ENCODE assay signal across 16 mouse cellular contexts in genomic region chr4:129415892-129416291, GRCm38 (mm10). TPM values are rescaled to one million over a fixed set of nuclear protein-coding genes. Genes with fewer than 3 reads are reported as not detected.
DNase-seq lines count a peak whose midpoint lies in the region; ATAC-seq and TF ChIP-seq lines count a peak whose summit lies in the region.
"Had no signal": no experiment of that assay in that cellular context is flagged by ENCODE, and none has a peak within 500 bp of the region (broad histone marks: within the 10 kb centered on the region; RNA-seq: fewer than 3 reads in every experiment).

No protein-coding gene starts in this region.

- no peak overlapping the region for H3K9ac ChIP-seq in lung, embryonic 14.5 days
- no peak overlapping the region for H3K9ac ChIP-seq in liver, postnatal 0 days (replicated peaks)
- H3K9ac ChIP-seq: limb, embryonic 12.5 days; midbrain, embryonic 13.5 days had no signal

- H3K27me3 ChIP-seq in lung, embryonic 14.5 days (ENCODE audit: insufficient read depth, low read length), result no peaks in the 10 kb centered on the region
- no peaks in the 10 kb centered on the region for H3K27me3 ChIP-seq in liver, postnatal 0 days (ENCODE audit: insufficient read depth, low read length)
- H3K27me3 ChIP-seq: limb, embryonic 12.5 days; midbrain, embryonic 13.5 days had no signal

- 89% methylated on average over 5 of the region's 5 CpGs for WGBS in lung, embryonic 14.5 days
- 83% methylated on average over 5 of the region's 5 CpGs for WGBS in liver, postnatal 0 days (ENCODE audit: insufficient replicate concordance)

- TF ChIP-seq EP300 in liver, postnatal 0 days (IDR thresholded peaks at IDR 0.05; ENCODE audit: low read depth), result no peak

- H3K4me1 ChIP-seq in lung, embryonic 14.5 days (ENCODE audit: insufficient read depth), result no peaks in the 10 kb centered on the region
- peaks cover 7% of the 10 kb centered on the region; the same call in 1 of the 2 replicates for H3K4me1 ChIP-seq in embryonic fibroblast, embryonic 13.5 days (ENCODE audit: control insufficient read depth, insufficient read depth, low read length)
- H3K4me1 ChIP-seq in liver, postnatal 0 days (ENCODE audit: insufficient read depth), result no peaks in the 10 kb centered on the region
- H3K4me1 ChIP-seq: limb, embryonic 12.5 days; midbrain, embryonic 13.5 days had no signal

- no peak for TF ChIP-seq POLR2A in embryonic fibroblast, embryonic 13.5 days (IDR thresholded peaks at IDR 0.05; ENCODE audit: low read depth, low read length)

- no peaks in the 10 kb centered on the region for H3K9me3 ChIP-seq in lung, embryonic 14.5 days (ENCODE audit: low read depth, low read length)
- H3K9me3 ChIP-seq in liver, postnatal 0 days (ENCODE audit: low read length), result 0 out of 2 replicates have a peak, but pooled peaks cover 2% of the 10 kb centered on the region
- H3K9me3 ChIP-seq: limb, embryonic 12.5 days; midbrain, embryonic 13.5 days had no signal

- DNase-seq in lung, embryonic 14.5 days, result no peak
- DNase-seq in lung, postnatal 10 days, result no peak
- DNase-seq in MEL-GATA-1-ER (ENCODE audit: extremely low read depth, low read depth), result peak; percentile 10
- DNase-seq in liver, postnatal 0 days, result no peak
- no peak for DNase-seq in natural killer cell, adult 2 months (ENCODE audit: low spot score in 2 of 2)
- no peak for DNase-seq in embryo, embryonic 10.5 days (ENCODE audit: low spot score)
- DNase-seq: cerebellum, adult 9-11 months; heart, postnatal 14 days; kidney, postnatal 14 days; layer of hippocampus, postnatal 36 days; lung, postnatal 36 days; right cerebral cortex, postnatal 4 days had no signal

- TF ChIP-seq CTCF in lung, embryonic 14.5 days (IDR thresholded peaks at IDR 0.05; ENCODE audit: low read depth), result peak; percentile 24; the same call in 1 of the 2 replicates
- no peak for TF ChIP-seq CTCF in embryonic fibroblast, embryonic 13.5 days (IDR thresholded peaks at IDR 0.05; ENCODE audit: borderline replicate concordance, insufficient read depth, low read length)
- TF ChIP-seq CTCF in liver, postnatal 0 days (IDR thresholded peaks at IDR 0.05; ENCODE audit: low read depth), result peak; percentile 43

- no peak overlapping the region for H3K27ac ChIP-seq in lung, embryonic 14.5 days (ENCODE audit: low read depth)
- H3K27ac ChIP-seq in embryonic fibroblast, embryonic 13.5 days (ENCODE audit: insufficient read depth, low read length), result peak overlapping the region; percentile 48
- no peak overlapping the region for H3K27ac ChIP-seq in liver, postnatal 0 days (ENCODE audit: low read depth)
- H3K27ac ChIP-seq: limb, embryonic 12.5 days; midbrain, embryonic 13.5 days had no signal

- H3K4me2 ChIP-seq in lung, embryonic 14.5 days, result no peak overlapping the region
- H3K4me2 ChIP-seq in liver, postnatal 0 days (ENCODE audit: low read depth, low read length), result no peak overlapping the region
- H3K4me2 ChIP-seq: limb, embryonic 12.5 days; midbrain, embryonic 13.5 days had no signal

- no peak overlapping the region for H3K4me3 ChIP-seq in lung, embryonic 14.5 days (ENCODE audit: low read depth, low read length)
- H3K4me3 ChIP-seq in embryonic fibroblast, embryonic 13.5 days (ENCODE audit: insufficient read depth, low read length), result no peak overlapping the region
- no peak overlapping the region for H3K4me3 ChIP-seq in liver, postnatal 0 days (ENCODE audit: low read depth, low read length)
- H3K4me3 ChIP-seq: limb, embryonic 12.5 days; midbrain, embryonic 13.5 days had no signal

- no peaks in the 10 kb centered on the region for H3K36me3 ChIP-seq in lung, embryonic 14.5 days (ENCODE audit: insufficient read depth)
- H3K36me3 ChIP-seq in liver, postnatal 0 days (replicated peaks; ENCODE audit: insufficient read depth, low read length), result no peaks in the 10 kb centered on the region
- H3K36me3 ChIP-seq: limb, embryonic 12.5 days; midbrain, embryonic 13.5 days had no signal

- ATAC-seq in lung, embryonic 14.5 days (ENCODE audit: insufficient read depth), result no peak
- no peak for ATAC-seq in liver, postnatal 0 days
- no peak for ATAC-seq in granulocyte monocyte progenitor cell, adult 5-6 weeks (replicated peaks; ENCODE audit: poor library complexity, severe bottlenecking)
- ATAC-seq: midbrain, embryonic 13.5 days had no signal

RNA-seq across cellular contexts. Expression of gene Zbtb8b, which starts 24.8 kb away (rescaled TPM):
- 1.3 and 2.8 TPM in 2 replicates for polyA plus RNA-seq in lung, embryonic 14.5 days (2014; fragmentation: Nextera tagmentation; extraction: Ambion mirVana)
- polyA plus RNA-seq in embryonic fibroblast, embryonic 13.5 days (2011; ENCODE audit: insufficient read length, low read depth, missing spikeins), result not detected in 2 replicates
- 0.40 and 0.55 TPM in 2 replicates for polyA plus RNA-seq in liver, postnatal 0 days (2015; fragmentation: Nextera tagmentation; extraction: Ambion mirVana)
- not detected in 2 replicates for total RNA-seq in granulocyte monocyte progenitor cell, adult 5-6 weeks (2014; fragmentation: Nextera tagmentation)
- not detected in 2 replicates for total RNA-seq in granulocyte monocyte progenitor cell, adult 5-6 weeks (2017)

RNA-seq across cellular contexts. Expression of gene Zbtb8a, which starts 38.0 kb away (rescaled TPM):
- polyA plus RNA-seq in lung, embryonic 14.5 days (2014; fragmentation: Nextera tagmentation; extraction: Ambion mirVana), result 14.7 and 16.2 TPM in 2 replicates
- polyA plus RNA-seq in embryonic fibroblast, embryonic 13.5 days (2011; ENCODE audit: insufficient read length, low read depth, missing spikeins), result 5.0 and 6.9 TPM in 2 replicates
- polyA plus RNA-seq in liver, postnatal 0 days (2015; fragmentation: Nextera tagmentation; extraction: Ambion mirVana), result 1.9 and 2.3 TPM in 2 replicates
- total RNA-seq in granulocyte monocyte progenitor cell, adult 5-6 weeks (2014; fragmentation: Nextera tagmentation), result 0.30 and 5.4 TPM in 2 replicates
- total RNA-seq in granulocyte monocyte progenitor cell, adult 5-6 weeks (2017), result 6.9 and 7.6 TPM in 2 replicates

RNA-seq across cellular contexts. Expression of gene Bsdc1, which starts 45.5 kb away (rescaled TPM):
- polyA plus RNA-seq in lung, embryonic 14.5 days (2014; fragmentation: Nextera tagmentation; extraction: Ambion mirVana), result 20.5 and 20.9 TPM in 2 replicates
- polyA plus RNA-seq in embryonic fibroblast, embryonic 13.5 days (2011; ENCODE audit: insufficient read length, low read depth, missing spikeins), result 23.9 and 35.3 TPM in 2 replicates
- polyA plus RNA-seq in liver, postnatal 0 days (2015; fragmentation: Nextera tagmentation; extraction: Ambion mirVana), result 37.4 and 40.7 TPM in 2 replicates
- total RNA-seq in granulocyte monocyte progenitor cell, adult 5-6 weeks (2014; fragmentation: Nextera tagmentation), result 14.7 and 32.8 TPM in 2 replicates
- total RNA-seq in granulocyte monocyte progenitor cell, adult 5-6 weeks (2017), result 17.9 and 23.1 TPM in 2 replicates
